Mouse (Mus musculus): ENCODE results near the gene Slc22a14.
"Not testable (repeated sequence)": the region's sequence is repeated elsewhere in the genome, so short reads cannot be mapped to it uniquely, and the experiment has no call there.

DNA sequence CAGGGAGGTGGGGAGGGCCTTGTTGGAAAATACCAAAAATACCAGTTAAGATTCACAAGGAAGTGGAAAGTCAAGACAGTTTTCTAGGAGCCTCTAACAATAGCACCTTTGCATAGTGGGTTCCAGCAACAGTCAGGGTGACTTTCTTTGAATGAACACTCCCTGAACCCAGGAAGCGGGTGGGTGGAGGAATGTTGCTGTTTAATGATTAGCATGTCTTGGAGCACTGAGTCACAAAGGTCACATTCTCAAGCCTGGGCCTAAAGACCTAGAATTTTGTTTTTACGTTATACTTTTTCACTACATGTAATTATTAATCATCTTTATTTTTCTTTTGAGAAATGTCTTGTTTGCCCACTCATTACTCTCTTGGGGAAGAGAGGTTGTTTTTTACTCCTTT is 150.0 kb downstream of the Slc22a14 start:
- TF ChIP-seq POLR2A (IDR thresholded peaks at IDR 0.05; ENCODE audit: control insufficient read depth, low read depth, low read length); CTCF (IDR thresholded peaks at IDR 0.05; ENCODE audit: control insufficient read depth, insufficient read depth, insufficient replicate concordance, low read depth, low read length): not testable (repeated sequence)
